Mouse (Mus musculus) E14TG2a.4 (cell line): ENCODE measurements around the gene Map4k2.

Experiments used
- H3K27me3 ChIP-seq: 2 replicates; pipeline ENCODE4 v1.6.1; 2014; ENCODE audit warnings: low read length, control low read depth; ENCODE audit not compliant: insufficient read depth
- H3K36me3 ChIP-seq: 2 replicates; pipeline ENCODE4 v1.6.1; 2014; ENCODE audit warnings: low read length, control low read depth; ENCODE audit not compliant: insufficient read depth
- H3K4me1 ChIP-seq: replicated peaks from 2 replicates; pipeline ENCODE4 v1.6.1; 2014; ENCODE audit warnings: low read depth, low read length, control low read depth
- H3K4me3 ChIP-seq: replicated peaks from 2 replicates; pipeline ENCODE4 v1.5.1; 2014; ENCODE audit warnings: mild to moderate bottlenecking, low read length
- H3K9me3 ChIP-seq: 2 replicates; pipeline ENCODE4 v1.6.1; 2014; ENCODE audit warnings: low read length, control low read depth
- CTCF ChIP-seq: conservative IDR thresholded peaks from 2 replicates; pipeline ENCODE4 v1.5.1; 2014; ENCODE audit warnings: low read length
- NANOG ChIP-seq: IDR thresholded peaks from 2 replicates; pipeline ENCODE4 v1.6.1; 2014; ENCODE audit warnings: borderline replicate concordance, low read length, mixed read lengths
- POU5F1 ChIP-seq: IDR thresholded peaks from 2 replicates; pipeline ENCODE4 v1.6.1; 2014; ENCODE audit warnings: low read length, borderline replicate concordance

Gene Map4k2

DNA sequence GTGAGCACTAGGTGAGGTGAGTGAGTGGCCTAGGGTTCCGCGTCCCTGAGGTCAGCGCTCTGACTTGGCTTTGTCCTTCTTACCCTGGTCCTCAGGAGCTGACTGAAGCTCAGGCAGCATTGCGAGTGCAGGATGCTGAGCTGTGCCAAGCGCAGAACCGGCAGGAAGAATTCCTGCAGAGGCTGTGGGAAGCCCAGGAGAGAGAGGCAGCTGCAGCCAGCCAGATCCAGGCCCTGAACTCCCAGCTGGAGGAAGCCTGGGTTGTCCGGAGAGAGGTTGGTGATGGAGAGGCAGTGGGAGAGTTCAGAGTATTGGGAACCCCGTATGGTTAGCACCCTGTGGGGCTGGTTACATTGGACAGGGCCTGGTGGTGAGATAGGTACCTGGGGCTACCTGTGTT lies 27.1 kb upstream of the Map4k2 start:
- H3K36me3 ChIP-seq, result peaks cover 100% of the 10 kb centered on the region
- H3K9me3 ChIP-seq, result no peaks in the 10 kb centered on the region
- no peaks in the 10 kb centered on the region for H3K27me3 ChIP-seq
- no peak overlapping the region for H3K4me3 ChIP-seq
- TF ChIP-seq CTCF, result no peak
- no peak for TF ChIP-seq NANOG
- TF ChIP-seq POU5F1, result no peak
- H3K4me1 ChIP-seq, result peaks cover 68% of the 10 kb centered on the region

DNA sequence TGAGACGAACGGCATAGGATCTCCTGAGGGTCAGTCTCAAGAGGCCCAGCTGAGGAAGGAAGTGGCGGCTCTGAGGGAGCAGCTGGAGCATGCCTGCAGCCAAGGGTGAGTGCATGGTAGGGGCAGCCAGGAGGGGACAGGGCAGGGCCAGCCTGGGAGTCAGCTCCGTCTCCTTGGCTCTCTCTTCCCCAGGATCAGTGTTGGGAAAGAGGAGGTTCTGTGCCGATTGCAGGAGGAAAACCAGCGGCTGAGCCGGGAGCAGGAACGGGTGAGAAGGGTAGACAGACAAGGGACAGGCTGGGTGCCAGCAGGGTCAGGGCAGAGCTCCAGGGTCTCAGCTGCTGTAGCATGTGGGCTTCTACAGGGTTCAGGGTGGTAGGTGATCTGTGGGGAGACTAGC lies 26.4 kb upstream of the Map4k2 start:
- Histone ChIP-seq H3K4me1 (peaks cover 62% of the 10 kb centered on the region), H3K27me3 (no peaks in the 10 kb centered on the region), H3K36me3 (peaks cover 100% of the 10 kb centered on the region), H3K9me3 (no peaks in the 10 kb centered on the region), H3K4me3 (no peak overlapping the region)
- TF ChIP-seq NANOG (no peak), POU5F1 (no peak), CTCF (no peak)

- H3K36me3 ChIP-seq, result peaks cover 100% of the 10 kb centered on the region
- no peaks in the 10 kb centered on the region for H3K27me3 ChIP-seq
- no peaks in the 10 kb centered on the region for H3K9me3 ChIP-seq
- no peak overlapping the region for H3K4me3 ChIP-seq
- peaks cover 70% of the 10 kb centered on the region for H3K4me1 ChIP-seq
- TF ChIP-seq NANOG (no peak), POU5F1 (no peak), CTCF (no peak)
Observed at GRCm38 (mm10) chr19:6315573-6315972, 25.4 kb upstream of the Map4k2 start.

GRCm38 (mm10) chr19:6318145-6318544 lies 22.8 kb upstream of the Map4k2 start:
- Histone ChIP-seq H3K27me3 (no peaks in the 10 kb centered on the region), H3K4me1 (peaks cover 82% of the 10 kb centered on the region), H3K36me3 (peaks cover 98% of the 10 kb centered on the region), H3K4me3 (no peak overlapping the region), H3K9me3 (no peaks in the 10 kb centered on the region)
- TF ChIP-seq CTCF (no peak), NANOG (no peak), POU5F1 (no peak)

DNA sequence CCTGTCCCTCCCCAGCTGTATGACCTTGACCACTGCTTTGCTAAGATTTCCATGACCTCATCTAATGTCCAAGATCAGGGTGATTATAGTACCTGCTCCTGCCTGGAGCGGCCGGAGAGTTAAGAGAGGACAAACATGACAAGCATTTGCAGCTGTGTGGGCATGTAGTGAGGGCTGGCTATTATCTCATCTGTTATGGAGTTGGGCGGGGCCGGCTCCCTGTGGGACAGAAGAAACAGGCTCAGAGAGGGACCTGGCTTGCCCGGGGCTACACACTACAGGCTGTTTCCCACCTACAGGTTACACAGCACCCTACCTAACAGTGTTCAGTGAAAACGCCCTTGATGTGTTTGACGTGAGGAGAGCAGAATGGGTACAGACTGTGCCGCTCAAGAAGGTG lies 19.6 kb upstream of the Map4k2 start:
- H3K9me3 ChIP-seq, result no peaks in the 10 kb centered on the region
- H3K4me3 ChIP-seq, result peak overlapping the region; percentile 62
- no peaks in the 10 kb centered on the region for H3K27me3 ChIP-seq
- TF ChIP-seq CTCF, result no peak
- no peak for TF ChIP-seq POU5F1
- peaks cover 98% of the 10 kb centered on the region for H3K36me3 ChIP-seq
- peaks cover 67% of the 10 kb centered on the region for H3K4me1 ChIP-seq

- H3K9me3 ChIP-seq, result no peaks in the 10 kb centered on the region
- H3K4me1 ChIP-seq, result peaks cover 61% of the 10 kb centered on the region
- peaks cover 96% of the 10 kb centered on the region for H3K36me3 ChIP-seq
- H3K27me3 ChIP-seq, result no peaks in the 10 kb centered on the region
- peak overlapping the region; percentile 62 for H3K4me3 ChIP-seq
- peak; percentile 49; the same call in 1 of the 2 replicates for TF ChIP-seq NANOG
- TF ChIP-seq POU5F1, result no peak
Observed at GRCm38 (mm10) chr19:6321786-6322621, 18.9 kb upstream of the Map4k2 start.

DNA sequence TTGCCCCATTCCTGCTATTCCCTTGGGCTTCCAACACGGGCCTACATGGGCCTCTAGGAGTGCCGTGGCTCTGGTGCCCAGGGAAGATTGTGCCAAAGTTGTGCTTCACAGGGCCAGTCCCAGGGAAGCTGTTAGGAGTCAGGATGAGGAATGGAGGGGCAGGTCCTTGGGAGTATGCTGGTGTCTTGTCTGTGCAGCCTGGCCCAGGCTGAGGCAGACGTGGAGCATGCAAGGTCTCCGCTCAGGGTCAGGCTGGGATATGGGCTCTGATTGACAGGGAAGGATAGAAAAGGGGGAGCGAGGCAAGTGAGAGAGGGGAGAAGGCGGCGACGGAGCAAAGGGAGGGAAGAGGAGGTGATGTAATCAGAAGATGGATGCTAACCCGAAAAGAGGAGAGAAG lies 16.2 kb upstream of the Map4k2 start:
- TF ChIP-seq NANOG (no peak), POU5F1 (no peak), CTCF (no peak)
- no peaks in the 10 kb centered on the region for H3K27me3 ChIP-seq
- peaks cover 75% of the 10 kb centered on the region for H3K36me3 ChIP-seq
- peaks cover 46% of the 10 kb centered on the region for H3K4me1 ChIP-seq
- no peaks in the 10 kb centered on the region for H3K9me3 ChIP-seq
- no peak overlapping the region for H3K4me3 ChIP-seq

DNA sequence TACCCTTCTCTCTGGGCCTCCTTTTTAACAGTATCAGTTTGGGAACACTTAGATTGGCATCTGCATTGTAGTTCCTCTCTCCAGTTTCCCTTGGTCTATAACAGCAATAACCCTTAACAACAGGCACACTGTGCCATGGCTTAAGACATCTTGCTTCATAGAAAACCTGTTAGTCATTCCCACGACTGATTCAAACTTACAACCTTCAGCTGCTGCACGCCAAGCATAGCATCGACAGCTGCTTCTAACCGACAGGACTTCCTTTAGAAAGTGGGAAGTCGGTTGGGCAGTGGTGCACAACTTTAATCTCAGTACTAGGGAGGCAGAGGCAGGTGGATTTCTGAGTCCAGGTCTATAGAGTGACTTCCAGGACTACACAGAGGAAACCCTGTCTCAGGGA lies 9.8 kb upstream of the Map4k2 start:
- Histone ChIP-seq H3K27me3 (no peaks in the 10 kb centered on the region), H3K4me3 (no peak overlapping the region), H3K4me1 (peaks cover 32% of the 10 kb centered on the region), H3K36me3 (peaks cover 12% of the 10 kb centered on the region), H3K9me3 (no peaks in the 10 kb centered on the region)
- TF ChIP-seq CTCF (no peak), NANOG (no peak), POU5F1 (no peak)
